Mouse (Mus musculus) CH12.LX (cell line): Measurements from ENCODE around the gene Cfap97d2. TPM values are rescaled to one million over a fixed set of nuclear protein-coding genes. Genes with fewer than 3 reads are reported as not detected.

Source experiments
- DNase-seq: peaks from one replicate; pipeline ENCODE4 v3.0.0-alpha.2; 2013; ENCODE audit errors: extremely low read depth
- H3K27ac ChIP-seq: 2 replicates; pipeline ENCODE4 v1.5.1; 2012; ENCODE audit warnings: low read depth, mild to moderate bottlenecking, control low read depth, moderate library complexity; ENCODE audit not compliant: insufficient read depth
- H3K27me3 ChIP-seq: replicated peaks from 2 replicates; pipeline ENCODE3; 2012; ENCODE audit warnings: inconsistent platforms
- H3K36me3 ChIP-seq, 2 experiments: replicated peaks in 1 of 2; 2 replicates each; pipeline versions ENCODE3 to v1.6.1; 2012; ENCODE audit warnings: inconsistent platforms in 1 of 2, low read length in 1 of 2, mild to moderate bottlenecking in 1 of 2, mixed read lengths in 1 of 2, moderate library complexity in 1 of 2; ENCODE audit not compliant: control insufficient read depth in 1 of 2, insufficient read depth in 1 of 2
- H3K4me1 ChIP-seq, 2 experiments: 2 replicates each; pipeline ENCODE4 v1.6.1; 2012; ENCODE audit warnings: inconsistent platforms in 1 of 2, moderate library complexity in 1 of 2; ENCODE audit not compliant: insufficient read depth in 2 of 2, control insufficient read depth in 1 of 2
- H3K4me2 ChIP-seq: 2 replicates; pipeline ENCODE4 v1.6.1; 2012; ENCODE audit warnings: low read depth, mild to moderate bottlenecking, control low read depth; ENCODE audit not compliant: poor library complexity, insufficient read depth, severe bottlenecking
- H3K4me3 ChIP-seq, 3 experiments: fragments of 150-350 bp in 1 of 3; sonication (generic) in 1 of 3; replicated peaks in 1 of 3; 2 replicates each; pipeline versions ENCODE3 to v1.5.1; 2011 to 2012; ENCODE audit warnings: low read depth in 2 of 3, low read length in 2 of 3, mild to moderate bottlenecking in 2 of 3, moderate library complexity in 2 of 3, control low read depth in 1 of 3, improper control_type of control experiment in 1 of 3, inconsistent platforms in 1 of 3, mixed read lengths in 1 of 3; ENCODE audit not compliant: poor library complexity in 1 of 3
- H3K79me2 ChIP-seq: replicated peaks from 2 replicates; pipeline ENCODE4 v1.6.1; 2012; ENCODE audit warnings: mild to moderate bottlenecking, moderate library complexity; ENCODE audit not compliant: control insufficient read depth, poor library complexity, insufficient read depth, severe bottlenecking; ENCODE audit errors: extremely low read depth
- H3K9ac ChIP-seq: 2 replicates; pipeline ENCODE4 v1.6.1; 2012; ENCODE audit warnings: low read depth, mild to moderate bottlenecking, control low read depth, moderate library complexity; ENCODE audit not compliant: insufficient read depth
- H3K9me3 ChIP-seq: replicated peaks from 2 replicates; pipeline ENCODE3; 2012; ENCODE audit warnings: low read length, inconsistent platforms, mixed read lengths
- BHLHE40 ChIP-seq: IDR thresholded peaks from 2 replicates; pipeline ENCODE4 v1.6.1; 2011; ENCODE audit warnings: mild to moderate bottlenecking, low read depth, low read length, improper control_type of control experiment
- CHD1 ChIP-seq: IDR thresholded peaks from 2 replicates; pipeline ENCODE4 v1.6.1; 2012; ENCODE audit warnings: low read depth, low read length, improper control_type of control experiment, inconsistent platforms
- CHD2 ChIP-seq: IDR thresholded peaks from 2 replicates; pipeline ENCODE4 v1.6.1; 2011; ENCODE audit warnings: low read length, improper control_type of control experiment
- CTCF ChIP-seq, 2 experiments: IDR thresholded peaks in 1 of 2; conservative IDR thresholded peaks in 1 of 2; 2 replicates each; pipeline ENCODE4 v1.5.1; 2011 to 2012; ENCODE audit warnings: low read depth in 2 of 2, low read length in 2 of 2, improper control_type of control experiment in 1 of 2, inconsistent platforms in 1 of 2, mild to moderate bottlenecking in 1 of 2, moderate library complexity in 1 of 2
- EP300 ChIP-seq: IDR thresholded peaks from 2 replicates; pipeline ENCODE4 v1.6.1; 2011; ENCODE audit warnings: low read length, improper control_type of control experiment
- HCFC1 ChIP-seq: IDR thresholded peaks from 2 replicates; pipeline ENCODE4 v1.6.1; 2012; ENCODE audit warnings: low read depth, mild to moderate bottlenecking, inconsistent platforms, low read length, improper control_type of control experiment
- MAX ChIP-seq: IDR thresholded peaks from 2 replicates; pipeline ENCODE4 v1.6.1; 2011; ENCODE audit warnings: low read length, improper control_type of control experiment
- MAZ ChIP-seq: IDR thresholded peaks from 2 replicates; pipeline ENCODE4 v1.6.1; 2012; ENCODE audit warnings: low read depth, mild to moderate bottlenecking, inconsistent platforms, low read length, improper control_type of control experiment, moderate library complexity
- POLR2A ChIP-seq: IDR thresholded peaks from 2 replicates; pipeline ENCODE4 v1.6.1; 2011; ENCODE audit warnings: low read depth, mild to moderate bottlenecking, improper control_type of control experiment, low read length
- POLR2AphosphoS2 ChIP-seq: IDR thresholded peaks from 2 replicates; pipeline ENCODE4 v1.6.1; 2011; ENCODE audit warnings: low read depth, low read length, improper control_type of control experiment
- RAD21 ChIP-seq: IDR thresholded peaks from 2 replicates; pipeline ENCODE4 v1.6.1; 2011; ENCODE audit warnings: low read depth, mild to moderate bottlenecking, low read length, improper control_type of control experiment, moderate library complexity
- SMC3 ChIP-seq: IDR thresholded peaks from 2 replicates; pipeline ENCODE4 v1.6.1; 2011; ENCODE audit warnings: low read depth, low read length, improper control_type of control experiment
- UBTF ChIP-seq: IDR thresholded peaks from 2 replicates; pipeline ENCODE4 v1.6.1; 2012; ENCODE audit warnings: low read depth, mild to moderate bottlenecking, inconsistent platforms, low read length, improper control_type of control experiment, moderate library complexity
- USF1 ChIP-seq: IDR thresholded peaks from 2 replicates; pipeline ENCODE4 v1.6.1; 2014; ENCODE audit warnings: low read depth, mild to moderate bottlenecking, inconsistent platforms, low read length, improper control_type of control experiment
- USF2 ChIP-seq: conservative IDR thresholded peaks from 2 replicates; pipeline ENCODE4 v1.6.1; 2011; ENCODE audit warnings: low read depth, low read length, improper control_type of control experiment
- ZMIZ1 ChIP-seq: IDR thresholded peaks from 2 replicates; pipeline ENCODE4 v1.6.1; 2012; ENCODE audit warnings: low read depth, mild to moderate bottlenecking, inconsistent platforms, low read length, improper control_type of control experiment
- dilution Hi-C: fragments of 300-500 bp; cut with MboI; formaldehyde crosslinking; loops from 2 replicates; pipeline ENCODE4 v1.14.3; 2020; ENCODE audit warnings: low sequenced_read_pairs; ENCODE audit not compliant: extremely low pct_unique_long_range_greater_than_20kb, extremely low pct_ligation_motif_present
- in situ Hi-C: fragments of 300-500 bp; cut with MboI; formaldehyde crosslinking; loops from 3 replicates; pipeline ENCODE4 v1.14.3; 2019; ENCODE audit warnings: low sequenced_read_pairs, low pct_ligation_motif_present, low pct_unique_long_range_greater_than_20kb, mixed read lengths
- polyA plus RNA-seq: library from polyadenylated mRNA; unstranded; fragments of >175 nt; gene quantifications from 2 replicates; pipeline ENCODE4 v1.2.1, GENCODE M21; 2012; ENCODE audit warnings: low read depth; ENCODE audit not compliant: insufficient read length
- total RNA-seq, 2 experiments: library from RNA; depleted of rRNA; stranded (reverse); fragments of 300-350 nt in 1 of 2; fragments of >200 nt in 1 of 2; gene quantifications; 2 replicates each; pipeline ENCODE4 v1.2.3; 2012 to 2014

Cfap97d2 gene
- total and polyA plus RNA-seq, 3 experiments = not detected

- H3K9ac ChIP-seq = no peak overlapping the region
- DNase-seq = no peak
- H3K4me1 ChIP-seq = peaks cover 9 to 47% of the 10 kb centered on the region in 2 experiments; a peak in 3 of 4 replicates
- no peak overlapping the region for H3K4me2 ChIP-seq
- H3K79me2 ChIP-seq = peaks cover 15% of the 10 kb centered on the region
- H3K4me3 ChIP-seq = no peak overlapping the region
- dilution Hi-C loops = no loop called here
- H3K36me3 ChIP-seq = peaks cover 0 to 35% of the 10 kb centered on the region in 2 experiments
- no peaks in the 10 kb centered on the region for H3K9me3 ChIP-seq
- in situ Hi-C loops = loop anchor here (10.0 kb wide), 1 partner anchor 73 kb away; no protein-coding TSS in a partner anchor
- H3K27me3 ChIP-seq = no peaks in the 10 kb centered on the region
- no peak for TF ChIP-seq MAZ
- no peak for TF ChIP-seq USF1
- TF ChIP-seq HCFC1 = no peak
- TF ChIP-seq POLR2AphosphoS2 = no peak
- TF ChIP-seq CHD2 = no peak
- no peak for TF ChIP-seq POLR2A
- no peak for TF ChIP-seq BHLHE40
- TF ChIP-seq CHD1 = no peak
- no peak for TF ChIP-seq EP300
- TF ChIP-seq ZMIZ1 = no peak
- no peak for TF ChIP-seq RAD21
- TF ChIP-seq USF2 = no peak
- no peak overlapping the region for H3K27ac ChIP-seq
Measured at GRCm38 (mm10) chr8:13671246-13672003, 34.3 kb upstream of the Cfap97d2 start.

- Histone ChIP-seq H3K36me3 (peaks cover 0 to 23% of the 10 kb centered on the region in 2 experiments), H3K27me3 (no peaks in the 10 kb centered on the region), H3K79me2 (peaks cover 15% of the 10 kb centered on the region), H3K27ac (peak overlapping the region; percentile 91), H3K4me3 (no peak overlapping the region), H3K9me3 (no peaks in the 10 kb centered on the region), H3K9ac (no peak overlapping the region; the same call in 1 of the 2 replicates), H3K4me1 (peaks cover 9 to 51% of the 10 kb centered on the region in 2 experiments; a peak in 3 of 4 replicates), H3K4me2 (peak overlapping the region; percentile 86)
- TF ChIP-seq UBTF (no peak), MAX (0 out of 2 replicates have a peak, but pooled peaks have one; percentile 1), CTCF (conservative IDR thresholded peaks at IDR 0.05 in 1 of 2, IDR thresholded peaks at IDR 0.05 in 1 of 2; ENCODE audit: low read depth in 2 of 2, low read length in 2 of 2) (peak in 1 of 2 experiments; percentile 65; a peak in 2 of 4 replicates), BHLHE40 (peak; percentile 48; the same call in 1 of the 2 replicates), RAD21 (peak; percentile 58), SMC3 (peak; percentile 55)
- peak; percentile 40 for DNase-seq
- in situ Hi-C loops = loop anchor here (10.0 kb wide), 1 partner anchor 72 kb away; no protein-coding TSS in a partner anchor
- dilution Hi-C loops = no loop called here
Measured at GRCm38 (mm10) chr8:13673215-13673614, 32.5 kb upstream of the Cfap97d2 start.
